Mouse (Mus musculus): ENCODE data around the gene Rlf. TPM values are rescaled to one million over a fixed set of nuclear protein-coding genes. Genes with fewer than 3 reads are reported as not detected.
"Not testable (repeated sequence)": the region's sequence is repeated elsewhere in the genome, so short reads cannot be mapped to it uniquely, and the experiment has no call there.

The Rlf gene
- total RNA-seq, 2 experiments from 2014 or later = 28.4 to 31.8 TPM

- DNase-seq (ENCODE audit: extremely low spot score in 1 of 2, low spot score in 1 of 2) = no peak
Observed at GRCm38 (mm10) chr4:121167656-121168055, 47.2 kb downstream of the Rlf start.

- not testable (repeated sequence) for DNase-seq (ENCODE audit: extremely low spot score in 1 of 2, low spot score in 1 of 2)
Observed at GRCm38 (mm10) chr4:121166697-121167096, 48.2 kb downstream of the Rlf start.

- DNase-seq (ENCODE audit: extremely low spot score in 1 of 2, low spot score in 1 of 2) = no peak
Observed at GRCm38 (mm10) chr4:121163501-121164030, 51.3 kb downstream of the Rlf start.

GRCm38 (mm10) chr4:121109126-121109525, 105.8 kb downstream of the Rlf start, which contains the start of gene Tmco2:
Tmco2 (minus strand) TSS chr4:121109226.
- DNase-seq (ENCODE audit: extremely low spot score in 1 of 2, low spot score in 1 of 2) = no peak

GRCm38 (mm10) chr4:121103304-121103703, 111.6 kb downstream of the Rlf start:
- no peak for DNase-seq (ENCODE audit: extremely low spot score in 1 of 2, low spot score in 1 of 2)

- DNase-seq (ENCODE audit: extremely low spot score in 1 of 2, low spot score in 1 of 2) = peak; percentile 83 to 87
Observed at GRCm38 (mm10) chr4:121097650-121098378, 117.1 kb downstream of the Rlf start, which contains the start of gene Zmpste24. Zmpste24 (minus strand) TSS chr4:121098241.

Other genes with a start within 250 kb of the Rlf start
- gene Smap2, start 197.8 kb downstream of the Rlf start, total RNA-seq (2021) = 100 to 1,000 TPM; 156 to 157 TPM
- gene Col9a2, start 175.7 kb downstream of the Rlf start, total RNA-seq (2021) = 1 to 10 TPM; 3.4 to 3.8 TPM
- 10 to 100 TPM; 22.7 to 24.8 TPM for gene Zmpste24, start 116.8 kb downstream of the Rlf start, total RNA-seq (2021)
- not detected for gene Tmco2, start 105.9 kb downstream of the Rlf start, total RNA-seq (2021)
- gene Gm12888, start 109.8 kb upstream of the Rlf start, total RNA-seq (2021) = not detected
- gene Gm12886, start 208.0 kb upstream of the Rlf start, total RNA-seq (2021) = not detected